Mouse (Mus musculus): ENCODE results near the gene Olfr1277. TPM values are rescaled to one million over a fixed set of nuclear protein-coding genes. Genes with fewer than 3 reads are reported as not detected.

Gene Olfr1277
- polyA plus RNA-seq, 1 experiment from 2014 or later, result not detected

- 83% methylated on average over 6 of the region's 6 CpGs for WGBS
- no peak within 1 kb of the TSS for H3K4me2 ChIP-seq (replicated peaks; ENCODE audit: low read depth)
Observed at GRCm38 (mm10) chr2:111229502-111229901, 44.4 kb downstream of the Olfr1277 start, which contains the start of gene 4930430A15Rik. Gene 4930430A15Rik (minus strand): TSS chr2:111229602.

More at GRCm38 (mm10) chr2:111229502-111229901, 44.4 kb downstream of the Olfr1277 start, which contains the start of gene 4930430A15Rik:
- TF ChIP-seq CTCF (IDR thresholded peaks at IDR 0.05; ENCODE audit: low read depth), result no peak
- no peak for ATAC-seq
- H3K4me1 ChIP-seq (replicated peaks; ENCODE audit: control insufficient read depth, insufficient read depth, low read length), result no peaks in the 10 kb centered on the region
- H3K27me3 ChIP-seq (replicated peaks; ENCODE audit: control insufficient read depth, insufficient read depth, low read length), result no peaks in the 10 kb centered on the region
- no peak within 1 kb of the TSS for H3K9ac ChIP-seq (ENCODE audit: low read depth, low read length)
- no peaks in the 10 kb centered on the region for H3K36me3 ChIP-seq (ENCODE audit: control insufficient read depth, insufficient read depth)
- H3K4me3 ChIP-seq (ENCODE audit: low read depth, low read length), result no peak within 1 kb of the TSS
- no peaks in the 10 kb centered on the region for H3K9me3 ChIP-seq (ENCODE audit: control insufficient read depth)
- H3K27ac ChIP-seq (ENCODE audit: low read depth, low read length), result no peak within 1 kb of the TSS

Other genes with a start within 250 kb of the Olfr1277 start
- not detected in 2 replicates for gene Gm13941, start 168.1 kb downstream of the Olfr1277 start, polyA plus RNA-seq (2015; fragmentation: Nextera tagmentation; extraction: Ambion mirVana)
- gene Gm15130, start 121.2 kb downstream of the Olfr1277 start, polyA plus RNA-seq (2015; fragmentation: Nextera tagmentation; extraction: Ambion mirVana), result not detected in 2 replicates
- not detected in 2 replicates for gene 4930430A15Rik, start 44.5 kb downstream of the Olfr1277 start, polyA plus RNA-seq (2015; fragmentation: Nextera tagmentation; extraction: Ambion mirVana)
- gene Olfr1275, start 38.8 kb downstream of the Olfr1277 start, polyA plus RNA-seq (2015; fragmentation: Nextera tagmentation; extraction: Ambion mirVana), result not detected in 2 replicates
- not detected in 2 replicates for gene Olfr1276, start 19.6 kb downstream of the Olfr1277 start, polyA plus RNA-seq (2015; fragmentation: Nextera tagmentation; extraction: Ambion mirVana)
- not detected in 2 replicates for gene Olfr1278, start 16.0 kb upstream of the Olfr1277 start, polyA plus RNA-seq (2015; fragmentation: Nextera tagmentation; extraction: Ambion mirVana)
- gene Olfr1279, start 26.5 kb upstream of the Olfr1277 start, polyA plus RNA-seq (2015; fragmentation: Nextera tagmentation; extraction: Ambion mirVana), result not detected in 2 replicates
- not detected in 2 replicates for gene Olfr1280, start 39.9 kb upstream of the Olfr1277 start, polyA plus RNA-seq (2015; fragmentation: Nextera tagmentation; extraction: Ambion mirVana)
- not detected in 2 replicates for gene Olfr1281, start 52.4 kb upstream of the Olfr1277 start, polyA plus RNA-seq (2015; fragmentation: Nextera tagmentation; extraction: Ambion mirVana)
- gene Olfr1282, start 62.0 kb upstream of the Olfr1277 start, polyA plus RNA-seq (2015; fragmentation: Nextera tagmentation; extraction: Ambion mirVana), result not detected in 2 replicates
- gene Olfr1283, start 92.7 kb upstream of the Olfr1277 start, polyA plus RNA-seq (2015; fragmentation: Nextera tagmentation; extraction: Ambion mirVana), result not detected in 2 replicates
- gene Olfr1284, start 101.4 kb upstream of the Olfr1277 start, polyA plus RNA-seq (2015; fragmentation: Nextera tagmentation; extraction: Ambion mirVana), result not detected in 2 replicates
- gene Olfr1286, start 149.0 kb upstream of the Olfr1277 start, polyA plus RNA-seq (2015; fragmentation: Nextera tagmentation; extraction: Ambion mirVana), result not detected in 2 replicates
- not detected in 2 replicates for gene Olfr1287, start 175.0 kb upstream of the Olfr1277 start, polyA plus RNA-seq (2015; fragmentation: Nextera tagmentation; extraction: Ambion mirVana)
- not detected in 2 replicates for gene Olfr1288, start 200.0 kb upstream of the Olfr1277 start, polyA plus RNA-seq (2015; fragmentation: Nextera tagmentation; extraction: Ambion mirVana)
- not detected in 2 replicates for gene Olfr1289, start 206.7 kb upstream of the Olfr1277 start, polyA plus RNA-seq (2015; fragmentation: Nextera tagmentation; extraction: Ambion mirVana)
- gene Olfr1290, start 219.7 kb upstream of the Olfr1277 start, polyA plus RNA-seq (2015; fragmentation: Nextera tagmentation; extraction: Ambion mirVana), result not detected in 2 replicates
- not detected in 2 replicates for gene Olfr1291-ps1, start 223.1 kb upstream of the Olfr1277 start, polyA plus RNA-seq (2015; fragmentation: Nextera tagmentation; extraction: Ambion mirVana)